Mouse (Mus musculus) gastrocnemius, adult 2 months (tissue): ENCODE measurements at regions not wholly inside any gene's neighbourhood (a gene's known extent, or its start where the extent isn't known, plus 50 kb on each side); places are given as distances from the start of the nearest gene placed in this dataset.

ENCODE experiments used
- DNase-seq: peaks from one replicate; pipeline ENCODE4 v3.0.0; 2022
- H3K27ac ChIP-seq: fragments of 200-600 bp; 2 replicates; pipeline ENCODE4 v1.8.1; 2022; ENCODE audit warnings: mild to moderate bottlenecking
- H3K4me3 ChIP-seq: fragments of 200-600 bp; 2 replicates; pipeline ENCODE4 v1.8.1; 2022; ENCODE audit warnings: mild to moderate bottlenecking, moderate library complexity
- CTCF ChIP-seq: fragments of 200-600 bp; IDR thresholded peaks from 2 replicates; pipeline ENCODE4 v1.8.1; 2022; ENCODE audit warnings: antibody characterized with exemption, mild to moderate bottlenecking, moderate library complexity
- intact Hi-C: fragments of 180-260 bp; cut with DNase I; formaldehyde crosslinking; loops from one replicate; pipeline ENCODE4 v1.15.1; 2025

DNA sequence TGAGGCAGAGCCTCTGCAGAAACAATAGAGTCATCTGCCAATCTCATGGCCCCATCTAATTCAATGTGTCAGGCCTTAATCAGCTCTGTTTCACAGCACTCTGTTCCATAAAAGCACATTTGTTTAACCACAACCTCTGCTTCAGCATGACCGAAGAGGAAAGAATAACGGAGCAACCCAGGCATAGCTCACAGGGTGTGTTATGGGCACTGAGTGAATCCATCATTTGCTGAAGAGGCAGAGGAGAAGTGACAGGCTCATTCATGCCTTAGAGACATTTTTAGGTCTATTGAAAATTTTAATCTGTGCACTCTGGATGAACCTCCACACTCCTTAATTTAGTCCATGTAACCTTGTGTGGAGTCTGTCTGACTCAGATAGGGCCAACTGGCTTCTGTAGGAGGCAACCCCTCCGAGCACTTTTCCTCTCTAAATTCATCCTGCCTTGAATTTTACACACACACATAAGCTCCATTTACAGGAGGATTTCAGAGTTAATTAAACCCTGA is 1027.1 kb upstream of the Slc10a2 start:
- TF ChIP-seq CTCF = no peak
- no peak for DNase-seq
- no peak overlapping the region for H3K27ac ChIP-seq
- H3K4me3 ChIP-seq = no peak overlapping the region
- intact Hi-C loops = no loop called here

DNA sequence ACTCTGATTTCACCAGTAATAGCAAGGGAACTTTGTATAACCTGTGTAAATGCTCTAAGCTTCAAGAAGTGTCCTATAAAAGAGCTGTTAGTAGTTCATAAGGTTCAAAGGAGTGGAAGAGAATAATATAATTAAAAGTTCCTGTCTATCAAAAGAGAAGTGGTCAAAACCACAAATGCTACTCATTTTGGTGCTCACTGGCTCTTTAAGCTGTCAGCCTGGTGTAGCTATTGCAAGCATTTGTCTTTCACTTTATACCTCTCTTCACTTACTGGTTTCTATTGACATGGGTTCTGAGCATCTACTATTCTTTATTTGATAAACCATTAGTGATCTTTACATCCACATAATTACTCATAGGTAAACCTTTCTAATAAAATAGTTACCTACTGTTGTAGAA is 1020.1 kb upstream of the Slc10a2 start:
- DNase-seq = no peak
- H3K4me3 ChIP-seq = no peak overlapping the region
- no peak overlapping the region for H3K27ac ChIP-seq
- no peak for TF ChIP-seq CTCF
- intact Hi-C loops = no loop called here

DNA sequence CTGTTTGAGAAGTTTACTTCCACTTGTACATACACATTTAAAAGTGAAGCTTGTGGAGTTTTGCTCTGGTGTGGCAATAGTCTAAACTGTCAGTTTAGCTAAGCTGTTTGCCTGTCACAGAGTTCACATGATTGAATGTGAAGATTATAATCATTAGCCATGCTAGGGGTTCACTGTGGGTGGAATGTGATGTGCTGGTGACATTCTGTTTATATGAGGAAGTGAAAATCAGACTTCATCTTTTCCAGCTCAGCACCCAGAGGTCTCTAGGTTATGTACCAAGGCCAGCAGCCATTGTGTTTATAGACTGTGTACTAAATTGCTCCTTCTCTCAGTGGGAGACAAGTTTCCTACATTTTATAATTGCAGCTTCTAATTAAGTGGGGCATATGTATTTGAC is 1014.4 kb upstream of the Slc10a2 start:
- TF ChIP-seq CTCF = no peak
- Histone ChIP-seq H3K27ac (no peak overlapping the region), H3K4me3 (no peak overlapping the region)
- no peak for DNase-seq
- intact Hi-C loops = no loop called here

DNA sequence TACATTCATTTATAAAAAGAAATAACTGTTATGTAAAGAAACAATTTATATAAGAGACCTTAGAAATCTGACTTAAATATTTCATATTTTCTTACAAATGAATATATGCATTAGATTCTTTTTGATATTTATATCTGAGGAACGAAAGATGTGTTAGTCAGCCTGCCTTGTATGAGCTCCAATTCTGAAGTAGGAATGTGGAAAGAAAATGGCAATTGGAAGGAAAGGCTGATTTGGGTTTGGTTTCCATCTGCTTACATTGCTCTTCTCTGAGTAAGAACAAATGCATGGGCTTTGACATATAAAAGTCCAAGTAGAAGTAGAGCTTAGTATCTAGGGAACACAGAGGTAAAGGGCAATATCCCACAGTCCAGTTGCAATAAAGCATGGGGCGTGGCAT is 1006.2 kb upstream of the Slc10a2 start:
- no peak overlapping the region for H3K4me3 ChIP-seq

DNA sequence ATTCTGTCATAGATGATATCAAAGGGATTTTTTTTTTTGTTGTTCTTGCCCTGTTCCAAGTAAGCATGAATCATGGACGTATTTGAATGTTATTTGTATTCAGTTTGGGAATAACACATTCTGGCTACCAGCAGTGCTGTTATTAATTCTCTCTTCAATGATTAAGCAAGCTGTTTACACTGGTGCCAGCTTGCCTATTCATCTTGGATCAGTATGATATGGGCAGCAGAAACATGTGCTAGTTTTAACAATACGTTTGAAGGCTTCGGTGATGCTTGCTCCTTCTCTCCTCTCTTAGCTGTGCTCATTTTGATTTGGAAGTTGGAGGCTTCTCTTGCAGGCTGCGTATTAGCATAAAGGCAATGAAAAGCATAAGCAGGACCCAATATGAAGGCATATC is 984.9 kb upstream of the Slc10a2 start:
- intact Hi-C loops = no loop called here
- no peak for TF ChIP-seq CTCF
- no peak overlapping the region for H3K4me3 ChIP-seq
- no peak overlapping the region for H3K27ac ChIP-seq
- no peak for DNase-seq

More for the DNA sequence above, 1006.2 kb upstream of the Slc10a2 start:
- no peak for TF ChIP-seq CTCF
- intact Hi-C loops = no loop called here
- DNase-seq = no peak
- no peak overlapping the region for H3K27ac ChIP-seq

DNA sequence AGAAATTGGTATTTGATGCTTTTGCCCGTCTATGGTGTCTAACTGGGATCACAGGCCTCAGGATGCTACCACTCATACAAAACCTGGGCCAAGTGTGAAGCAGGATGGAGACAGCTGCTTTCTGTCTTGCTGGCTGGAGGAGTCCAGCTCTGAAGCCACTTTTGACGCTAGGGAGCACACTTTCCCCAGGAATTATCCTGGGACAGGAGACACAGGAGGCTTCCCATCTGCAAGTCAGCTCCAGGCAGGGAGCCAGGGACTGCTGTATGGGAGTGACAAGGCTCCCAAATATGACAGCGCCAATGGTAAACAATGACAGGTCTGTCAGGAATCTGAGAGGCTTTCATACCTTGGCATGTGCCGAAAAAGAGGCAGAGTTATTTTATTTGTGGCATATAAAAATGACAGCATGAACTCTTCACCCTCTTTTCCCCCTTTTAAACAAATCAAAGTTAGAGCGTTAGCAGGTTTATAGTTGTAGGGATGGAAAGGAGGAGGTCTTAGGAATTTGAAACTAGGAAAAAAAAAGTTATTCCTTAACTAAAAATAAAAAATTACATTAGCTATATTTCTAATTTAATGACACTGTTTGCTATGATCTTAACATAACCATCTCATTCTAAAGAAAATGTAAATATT is 938.9 kb upstream of the Slc10a2 start:
- no peak overlapping the region for H3K4me3 ChIP-seq
- no peak overlapping the region for H3K27ac ChIP-seq
- intact Hi-C loops = no loop called here
- DNase-seq = peak; percentile 14
- no peak for TF ChIP-seq CTCF

DNA sequence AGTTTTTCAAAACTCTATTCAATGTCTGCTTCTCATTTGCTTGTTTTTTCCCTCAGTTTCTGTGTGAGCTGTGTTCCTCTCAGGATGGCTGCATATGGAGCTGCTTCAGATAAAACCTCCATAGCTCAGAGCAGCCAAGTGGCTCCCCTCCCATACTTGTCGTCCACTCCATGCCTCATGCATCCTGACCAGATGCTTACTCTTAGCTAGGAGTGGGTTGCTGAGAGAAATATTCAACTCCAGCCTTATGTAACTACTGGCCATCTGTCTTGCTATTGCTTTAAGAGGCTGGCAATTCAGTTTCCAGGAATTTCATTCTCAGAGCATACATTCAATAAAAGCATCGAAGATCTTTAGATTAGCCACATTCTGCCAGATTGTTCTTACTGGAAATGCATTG is 907.1 kb upstream of the Slc10a2 start:
- TF ChIP-seq CTCF = no peak
- H3K4me3 ChIP-seq = no peak overlapping the region
- no peak for DNase-seq
- no peak overlapping the region for H3K27ac ChIP-seq
- intact Hi-C loops = no loop called here

DNA sequence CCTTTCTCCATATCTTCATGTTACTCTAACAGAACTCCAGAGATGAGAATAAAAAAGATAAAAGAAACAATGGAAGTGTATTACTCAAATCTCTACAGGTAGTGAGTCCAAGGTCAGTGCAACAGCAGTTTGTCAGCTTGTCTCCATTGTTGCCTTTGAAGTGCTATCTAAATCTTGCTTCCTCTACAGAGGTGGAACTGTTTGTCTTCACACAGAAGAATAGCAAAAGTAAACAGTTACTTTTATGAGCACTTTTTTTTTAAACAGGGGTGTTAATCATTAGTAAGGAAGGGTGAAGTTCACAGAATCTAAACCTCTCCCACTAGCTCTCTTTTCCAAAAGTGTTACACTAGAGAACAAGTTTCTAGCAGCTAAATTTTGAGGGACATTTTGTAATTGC is 906.0 kb upstream of the Slc10a2 start:
- intact Hi-C loops = no loop called here
- TF ChIP-seq CTCF = no peak
- Histone ChIP-seq H3K27ac (no peak overlapping the region), H3K4me3 (no peak overlapping the region)
- DNase-seq = no peak

DNA sequence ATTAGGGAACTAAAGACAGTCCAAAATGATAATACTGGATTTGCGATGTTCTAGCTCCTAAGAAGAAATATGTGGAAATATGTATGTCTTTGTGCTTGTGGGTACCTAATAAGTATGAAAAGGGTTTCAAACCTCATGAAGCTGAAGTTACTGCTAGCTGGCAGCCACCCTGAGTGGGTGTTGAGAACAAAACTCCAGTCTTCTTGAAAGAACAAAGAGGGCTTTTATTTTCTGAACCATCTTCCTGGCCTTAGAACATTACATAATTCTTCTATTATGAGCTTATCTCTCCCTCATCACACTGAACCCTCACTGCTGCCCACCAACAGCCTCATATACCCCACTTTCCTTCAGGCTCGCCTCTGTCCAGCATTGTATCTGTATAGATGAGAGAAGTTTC is 905.6 kb upstream of the Slc10a2 start:
- DNase-seq = no peak
- no peak for TF ChIP-seq CTCF
- H3K4me3 ChIP-seq = no peak overlapping the region
- intact Hi-C loops = no loop called here
- no peak overlapping the region for H3K27ac ChIP-seq

DNA sequence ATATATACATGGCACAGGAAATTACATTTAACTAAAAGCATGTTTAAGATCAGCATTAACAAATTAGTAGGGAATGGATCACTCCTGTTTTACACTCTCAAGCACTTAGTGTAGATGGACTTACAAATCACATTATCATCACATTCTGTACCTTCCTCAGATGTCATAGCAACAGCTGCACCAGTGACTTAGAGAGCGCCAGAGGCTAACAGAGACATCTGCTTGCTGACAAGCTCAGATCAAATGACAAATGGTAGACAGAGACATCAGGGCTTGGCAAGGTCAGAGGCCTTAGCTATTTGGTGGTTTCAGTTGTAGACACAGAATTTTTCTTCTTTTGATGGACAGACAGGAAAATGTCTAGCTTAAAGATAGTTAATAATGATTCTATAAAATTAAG is 897.5 kb upstream of the Slc10a2 start:
- intact Hi-C loops = no loop called here

DNA sequence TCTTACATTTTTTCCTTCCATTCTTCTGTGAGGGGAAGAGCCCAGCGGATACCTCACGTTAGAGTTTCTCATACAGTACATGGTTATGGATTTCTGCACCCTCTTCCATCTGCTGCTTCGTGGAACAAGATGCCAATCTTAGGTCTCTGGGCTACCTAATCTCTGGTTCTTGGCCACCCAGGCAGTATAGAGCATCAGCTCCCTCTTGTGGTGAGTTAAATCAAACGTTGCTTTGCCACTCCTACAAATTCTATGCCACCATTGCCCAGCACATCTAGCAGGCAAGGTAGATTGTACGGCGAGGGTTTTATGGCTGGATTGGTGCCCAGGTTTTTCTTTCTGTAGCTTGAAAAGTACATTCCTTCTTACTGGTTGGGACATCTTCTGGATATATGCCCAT is 889.7 kb upstream of the Slc10a2 start:
- no peak overlapping the region for H3K27ac ChIP-seq
- intact Hi-C loops = no loop called here
- DNase-seq = no peak
- no peak overlapping the region for H3K4me3 ChIP-seq
- peak; percentile 32 for TF ChIP-seq CTCF

More for the DNA sequence above, 897.5 kb upstream of the Slc10a2 start:
- no peak for TF ChIP-seq CTCF
- Histone ChIP-seq H3K4me3 (no peak overlapping the region), H3K27ac (no peak overlapping the region)
- no peak for DNase-seq

DNA sequence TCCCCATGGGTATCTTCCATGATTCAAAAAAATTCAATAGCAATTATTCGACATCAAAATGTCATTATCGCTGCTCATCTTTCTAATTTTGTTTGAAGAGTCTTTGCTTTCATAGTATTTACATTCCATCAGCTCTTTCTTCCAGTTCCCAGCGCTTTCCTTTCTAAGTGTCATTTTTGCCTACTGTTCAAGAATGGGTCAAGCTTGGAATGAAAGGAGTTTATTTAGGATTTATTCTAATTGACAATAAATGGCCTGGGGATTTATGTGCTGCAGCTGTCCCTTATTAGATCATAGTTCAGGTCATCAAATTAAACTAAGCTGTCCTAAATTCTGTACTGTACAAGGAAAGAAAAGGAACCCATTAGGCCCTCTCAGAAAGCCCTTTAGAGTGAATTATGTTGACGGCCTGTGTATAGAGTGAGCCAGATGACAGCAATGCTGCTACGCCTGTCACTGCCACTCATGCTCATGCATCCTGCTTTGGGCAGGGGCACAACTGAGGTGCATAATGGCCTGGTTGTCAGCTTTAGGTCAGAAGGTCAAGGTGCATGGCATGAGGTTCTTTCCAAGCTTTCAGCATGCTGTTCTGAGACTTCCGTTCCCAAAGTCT is 860.4 kb upstream of the Slc10a2 start:
- intact Hi-C loops = no loop called here
- TF ChIP-seq CTCF = no peak

DNA sequence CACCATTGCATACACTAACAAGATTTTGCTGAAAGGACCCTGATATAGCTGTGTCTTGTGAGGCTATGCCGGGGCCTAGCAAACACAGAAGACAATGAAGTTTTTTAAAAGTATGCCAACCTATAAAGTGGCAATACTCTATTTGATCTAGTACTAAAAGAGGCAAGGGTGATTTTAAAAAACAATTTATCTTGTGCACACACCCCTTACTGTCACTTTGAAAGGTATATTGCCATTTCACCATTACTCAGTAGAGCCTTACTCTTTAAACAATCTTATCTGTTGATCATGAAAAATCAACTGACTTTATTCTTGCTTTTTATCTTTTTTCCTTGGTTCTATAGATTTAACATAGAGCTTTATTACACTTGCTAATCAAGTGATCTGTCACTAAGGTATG is 859.1 kb upstream of the Slc10a2 start:
- intact Hi-C loops = no loop called here

More for the DNA sequence above, 860.4 kb upstream of the Slc10a2 start:
- DNase-seq = no peak
- H3K27ac ChIP-seq = no peak overlapping the region
- no peak overlapping the region for H3K4me3 ChIP-seq

DNA sequence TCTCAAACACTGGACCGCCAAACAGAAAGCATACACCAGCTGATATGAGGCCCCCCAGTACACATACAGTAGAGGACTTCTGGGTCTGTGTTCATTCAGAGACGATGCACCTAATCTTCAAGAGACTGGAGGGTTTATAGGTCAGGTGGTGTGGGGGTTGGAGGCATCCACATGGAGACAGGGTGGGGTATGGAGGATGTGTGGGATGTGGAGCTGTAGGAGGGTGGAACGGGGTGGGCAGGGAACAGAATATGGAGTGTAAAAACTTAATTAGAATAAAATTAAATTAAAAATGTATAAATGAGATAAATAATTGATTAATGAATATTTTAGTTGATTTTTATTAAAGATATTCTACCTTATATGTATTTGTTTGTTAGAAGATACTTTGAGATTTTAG is 832.9 kb upstream of the Slc10a2 start:
- Histone ChIP-seq H3K27ac (no peak overlapping the region), H3K4me3 (no peak overlapping the region)
- no peak for DNase-seq
- intact Hi-C loops = no loop called here
- no peak for TF ChIP-seq CTCF

More for the DNA sequence above, 859.1 kb upstream of the Slc10a2 start:
- no peak for TF ChIP-seq CTCF
- Histone ChIP-seq H3K27ac (no peak overlapping the region), H3K4me3 (no peak overlapping the region)
- no peak for DNase-seq
